Mouse (Mus musculus) C2C12 (cell line): ENCODE data around the gene Foxl1.

ENCODE experiments used
- CTCF ChIP-seq: IDR thresholded peaks from one replicate; pipeline ENCODE4 v1.5.1; 2011; ENCODE audit not compliant: control insufficient read depth, insufficient read depth, insufficient read length
- MAX ChIP-seq: IDR thresholded peaks from one replicate; pipeline ENCODE4 v1.6.1; 2011; ENCODE audit warnings: mild to moderate bottlenecking, control low read depth
- MYOG ChIP-seq: IDR thresholded peaks from one replicate; pipeline ENCODE4 v1.6.1; 2011; ENCODE audit not compliant: control insufficient read depth, insufficient read length; ENCODE audit errors: extremely low read depth
- USF1 ChIP-seq: IDR thresholded peaks from one replicate; pipeline ENCODE4 v1.6.1; 2011; ENCODE audit warnings: low read depth, mild to moderate bottlenecking, control low read depth, moderate library complexity

DNA sequence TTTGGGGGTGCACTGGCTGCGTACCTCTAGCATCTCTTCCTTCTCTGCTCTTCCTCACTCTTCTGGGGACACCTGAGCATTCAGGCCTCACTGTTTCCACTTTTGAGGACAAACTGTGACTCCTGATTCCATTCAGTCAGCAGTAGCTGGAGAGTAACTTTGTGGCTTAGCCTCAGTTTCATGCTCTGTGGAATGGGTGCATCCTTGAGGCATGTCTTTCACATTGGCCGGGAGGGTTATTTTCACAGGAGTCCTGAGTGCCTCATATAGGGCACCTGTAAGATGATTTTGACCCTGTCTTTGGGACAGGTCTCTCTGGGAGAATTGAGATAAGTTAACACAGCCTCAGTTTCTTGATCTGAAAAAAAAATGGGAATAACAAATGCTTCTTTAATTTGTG lies 4.6 kb upstream of the Foxl1 start:
- TF ChIP-seq CTCF (no peak), MYOG (no peak), MAX (no peak), USF1 (no peak)
